In the genomic region with DNA sequence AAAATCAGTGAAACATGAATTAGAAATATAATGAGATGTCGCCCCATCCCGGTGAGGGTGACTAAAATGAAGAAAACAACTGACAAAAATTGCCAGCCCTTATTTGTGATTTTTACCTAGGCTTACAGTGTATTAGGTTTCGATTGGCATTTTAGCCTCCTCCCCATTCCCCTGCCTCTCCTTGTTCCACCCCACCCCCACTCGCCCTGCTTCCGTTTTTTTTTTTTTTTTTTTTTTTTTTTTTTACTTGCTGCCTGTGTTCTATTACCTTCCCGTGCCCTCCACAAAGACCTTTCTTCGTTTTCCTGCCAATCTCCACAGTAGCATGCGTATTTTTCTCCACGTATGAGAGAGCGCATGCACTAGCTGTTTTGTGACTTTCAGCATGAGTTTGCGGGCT, we compare ENCODE assay signal across 9 mouse cellular contexts.
DNase-seq lines count a peak whose midpoint lies in the region; ATAC-seq lines count a peak whose summit lies in the region.
"Had no signal": no experiment of that assay in that cellular context is flagged by ENCODE, and none has a peak within 500 bp of the region (broad histone marks: within the 10 kb centered on the region; RNA-seq: fewer than 3 reads in every experiment).

No protein-coding gene starts in this region.

- no peak overlapping the region for H3K27ac ChIP-seq in heart, embryonic 14.5 days (replicated peaks in 1 of 2; ENCODE audit: control insufficient read depth in 1 of 2, insufficient read depth in 1 of 2, low read depth in 2 of 2, low read length in 2 of 2)
- H3K27ac ChIP-seq in embryonic facial prominence, embryonic 10.5 days (replicated peaks), result peak overlapping the region; percentile 73
- no peak overlapping the region; the same call in 1 of the 2 replicates for H3K27ac ChIP-seq in limb, embryonic 11.5 days (replicated peaks; ENCODE audit: low read depth, low read length)
- H3K27ac ChIP-seq in neural tube, embryonic 14.5 days (ENCODE audit: low read depth, low read length), result no peak overlapping the region

- H3K4me1 ChIP-seq in heart, embryonic 14.5 days (ENCODE audit: control insufficient read depth in 2 of 2, insufficient read depth in 2 of 2, low read length in 2 of 2), result no peaks in the 10 kb centered on the region
- peaks cover 21% of the 10 kb centered on the region for H3K4me1 ChIP-seq in embryonic facial prominence, embryonic 10.5 days
- H3K4me1 ChIP-seq in limb, embryonic 11.5 days (ENCODE audit: control insufficient read depth, insufficient read depth, low read length), result no peaks in the 10 kb centered on the region
- no peaks in the 10 kb centered on the region for H3K4me1 ChIP-seq in neural tube, embryonic 14.5 days (ENCODE audit: control insufficient read depth, insufficient read depth, low read length)

- H3K4me2 ChIP-seq in heart, embryonic 14.5 days (ENCODE audit: low read length), result peak overlapping the region; percentile 61
- peak overlapping the region; percentile 35 for H3K4me2 ChIP-seq in limb, embryonic 11.5 days (ENCODE audit: low read depth, severe bottlenecking)
- 0 out of 2 replicates have a peak overlapping the region, but pooled peaks have one; percentile 4 for H3K4me2 ChIP-seq in neural tube, embryonic 14.5 days (ENCODE audit: low read depth, low read length)

- H3K9ac ChIP-seq in heart, embryonic 14.5 days (ENCODE audit: low read length), result 0 out of 2 replicates have a peak overlapping the region, but pooled peaks have one; percentile 45
- peak overlapping the region; percentile 27; the same call in 1 of the 2 replicates for H3K9ac ChIP-seq in limb, embryonic 11.5 days (ENCODE audit: low read length)
- H3K9ac ChIP-seq in neural tube, embryonic 14.5 days (replicated peaks; ENCODE audit: low read depth, low read length), result no peak overlapping the region

- intact Hi-C loops in left cerebral cortex, postnatal 36 days (cut with DNase I), result no loop called here

- H3K36me3 ChIP-seq in heart, embryonic 14.5 days (ENCODE audit: control insufficient read depth, insufficient read depth, low read length), result no peaks in the 10 kb centered on the region
- no peaks in the 10 kb centered on the region for H3K36me3 ChIP-seq in embryonic facial prominence, embryonic 10.5 days (replicated peaks)
- no peaks in the 10 kb centered on the region for H3K36me3 ChIP-seq in limb, embryonic 11.5 days (ENCODE audit: control insufficient read depth, insufficient read depth, low read length)
- no peaks in the 10 kb centered on the region for H3K36me3 ChIP-seq in neural tube, embryonic 14.5 days (ENCODE audit: control insufficient read depth, insufficient read depth, low read length)

- H3K27me3 ChIP-seq in heart, embryonic 14.5 days (ENCODE audit: control insufficient read depth, insufficient read depth, low read length), result no peaks in the 10 kb centered on the region
- peaks cover 14% of the 10 kb centered on the region; the same call in 1 of the 2 replicates for H3K27me3 ChIP-seq in embryonic facial prominence, embryonic 10.5 days (replicated peaks; ENCODE audit: low read depth, poor library complexity, severe bottlenecking)
- H3K27me3 ChIP-seq in limb, embryonic 11.5 days (ENCODE audit: control insufficient read depth, insufficient read depth, low read length), result no peaks in the 10 kb centered on the region
- H3K27me3 ChIP-seq in neural tube, embryonic 14.5 days (ENCODE audit: control insufficient read depth, insufficient read depth, low read length), result no peaks in the 10 kb centered on the region

- no peak for ATAC-seq in heart, embryonic 14.5 days (ENCODE audit: insufficient number of reproducible peaks, insufficient read depth, low FRiP score, low read depth)
- no peak; the same call in 1 of the 2 replicates for ATAC-seq in limb, embryonic 11.5 days (ENCODE audit: insufficient number of reproducible peaks, low FRiP score, low TSS enrichment, low read depth)
- ATAC-seq in neural tube, embryonic 14.5 days (ENCODE audit: low read depth), result no peak

- H3K9me3 ChIP-seq in heart, embryonic 14.5 days (ENCODE audit: control insufficient read depth, low read length), result no peaks in the 10 kb centered on the region
- H3K9me3 ChIP-seq in embryonic facial prominence, embryonic 10.5 days, result no peaks in the 10 kb centered on the region
- no peaks in the 10 kb centered on the region for H3K9me3 ChIP-seq in limb, embryonic 11.5 days (ENCODE audit: control insufficient read depth, low read length)
- no peaks in the 10 kb centered on the region for H3K9me3 ChIP-seq in neural tube, embryonic 14.5 days (ENCODE audit: control insufficient read depth, low read length)

- 18% methylated on average over 11 of the region's 11 CpGs for WGBS in heart, embryonic 14.5 days
- 12% methylated on average over 11 of the region's 11 CpGs for WGBS in embryonic facial prominence, embryonic 10.5 days
- WGBS in limb, embryonic 11.5 days, result 12% methylated on average over 11 of the region's 11 CpGs
- WGBS in neural tube, embryonic 14.5 days, result 26% methylated on average over 11 of the region's 11 CpGs

- peak overlapping the region; percentile 19 to 26; a peak in 3 of 4 replicates for H3K4me3 ChIP-seq in heart, embryonic 14.5 days (ENCODE audit: control insufficient read depth in 1 of 2, insufficient read depth in 1 of 2, low read depth in 1 of 2, low read length in 2 of 2)
- peak overlapping the region; percentile 40; the same call in 1 of the 2 replicates for H3K4me3 ChIP-seq in embryonic facial prominence, embryonic 10.5 days
- H3K4me3 ChIP-seq in limb, embryonic 11.5 days (ENCODE audit: low read depth, low read length), result peak overlapping the region; percentile 8; the same call in 1 of the 2 replicates
- H3K4me3 ChIP-seq in neural tube, embryonic 14.5 days (ENCODE audit: low read depth, low read length), result no peak overlapping the region

- DNase-seq in heart, postnatal 4 days, result no peak
- DNase-seq in embryonic facial prominence, embryonic 10.5 days (ENCODE audit: low spot score), result no peak
- DNase-seq in limb, embryonic 11.5 days (ENCODE audit: low spot score), result no peak
- no peak for DNase-seq in testis, postnatal 10 days (ENCODE audit: low spot score)
- DNase-seq in left cerebral cortex, postnatal 36 days (ENCODE audit: low spot score in 2 of 2), result no peak
- no peak for DNase-seq in cerebellum, postnatal 4 days (ENCODE audit: low spot score in 2 of 2)
- DNase-seq: cerebellum, adult 9-11 months had no signal

Comparison
In these comparisons a context has a peak if more than half of its experiments do, and no peak if none do; other contexts are left out.
1. H3K4me2 ChIP-seq: peak in every context shown above with its lines; median percentile 61 in heart, embryonic 14.5 days; 35 in limb, embryonic 11.5 days; 4 in neural tube, embryonic 14.5 days.